In genomic region chr7:49882694-49883389, GRCm38 (mm10) we compare ENCODE assay signal across 10 mouse cellular contexts. TPM values are rescaled to one million over a fixed set of nuclear protein-coding genes. Genes with fewer than 3 reads are reported as not detected.
DNase-seq lines count a peak whose midpoint lies in the region; ATAC-seq and TF ChIP-seq lines count a peak whose summit lies in the region.
"Had no signal": no experiment of that assay in that cellular context is flagged by ENCODE, and none has a peak within 500 bp of the region (broad histone marks: within the 10 kb centered on the region; RNA-seq: fewer than 3 reads in every experiment).

No protein-coding gene starts in this region.

- TF ChIP-seq CTCF in brain, embryonic 14.5 days (IDR thresholded peaks at IDR 0.05; ENCODE audit: borderline replicate concordance, extremely low read depth, insufficient read depth, insufficient read length), result peak; percentile 39; the same call in 1 of the 2 replicates
- TF ChIP-seq CTCF in hindbrain, postnatal 0 days (IDR thresholded peaks at IDR 0.05; ENCODE audit: low read depth), result peak; percentile 48

- no peak overlapping the region for H3K9ac ChIP-seq in hindbrain, postnatal 0 days (replicated peaks; ENCODE audit: low read length)
- H3K9ac ChIP-seq in midbrain, embryonic 16.5 days (ENCODE audit: low read depth, low read length), result no peak overlapping the region
- H3K9ac ChIP-seq: liver, embryonic 15.5 days had no signal

- TF ChIP-seq POLR2A in brain, embryonic 14.5 days (IDR thresholded peaks at IDR 0.05; ENCODE audit: borderline replicate concordance, extremely low read depth, insufficient read depth, insufficient read length, poor library complexity, severe bottlenecking), result no peak

- no peaks in the 10 kb centered on the region for H3K9me3 ChIP-seq in hindbrain, postnatal 0 days (ENCODE audit: low read length)
- no peaks in the 10 kb centered on the region for H3K9me3 ChIP-seq in midbrain, embryonic 16.5 days (replicated peaks; ENCODE audit: control insufficient read depth, low read length, poor library complexity, severe bottlenecking)
- H3K9me3 ChIP-seq: liver, embryonic 15.5 days had no signal

- 11% methylated on average over 16 of the region's 16 CpGs for WGBS in hindbrain, postnatal 0 days
- WGBS in midbrain, embryonic 16.5 days, result 20% methylated on average over 16 of the region's 16 CpGs

- peak; percentile 6 for DNase-seq in kidney, adult 11 months
- DNase-seq in kidney, postnatal 25 days, result no peak
- peak; percentile 83 for DNase-seq in brain, embryonic 14.5 days (ENCODE audit: low read depth)
- peak; percentile 69 for DNase-seq in hindbrain, postnatal 0 days (ENCODE audit: low spot score)
- DNase-seq in layer of hippocampus, postnatal 36 days, result no peak
- DNase-seq in adrenal gland, postnatal 4 days (ENCODE audit: low spot score in 2 of 2), result no peak
- no peak for DNase-seq in thymus, postnatal 14 days
- DNase-seq: gastrocnemius, postnatal 36 days had no signal

- peaks cover 5% of the 10 kb centered on the region; the same call in 1 of the 2 replicates for H3K4me1 ChIP-seq in hindbrain, postnatal 0 days (ENCODE audit: insufficient read depth, low read length)
- H3K4me1 ChIP-seq in midbrain, embryonic 16.5 days (ENCODE audit: control insufficient read depth, insufficient read depth, low read length), result peaks cover 21% of the 10 kb centered on the region; the same call in 1 of the 2 replicates
- H3K4me1 ChIP-seq: liver, embryonic 15.5 days had no signal

- ATAC-seq in hindbrain, postnatal 0 days, result peak; percentile 63; the same call in 1 of the 2 replicates
- ATAC-seq in midbrain, embryonic 16.5 days, result peak; percentile 78

- H3K4me3 ChIP-seq in hindbrain, postnatal 0 days (ENCODE audit: low read length), result no peak overlapping the region
- no peak overlapping the region for H3K4me3 ChIP-seq in midbrain, embryonic 16.5 days (ENCODE audit: low read depth, low read length)
- H3K4me3 ChIP-seq: liver, embryonic 15.5 days had no signal

- H3K27me3 ChIP-seq in hindbrain, postnatal 0 days (ENCODE audit: insufficient read depth, low read length), result no peaks in the 10 kb centered on the region
- no peaks in the 10 kb centered on the region for H3K27me3 ChIP-seq in midbrain, embryonic 16.5 days (ENCODE audit: control insufficient read depth, insufficient read depth, low read depth, low read length)
- H3K27me3 ChIP-seq: liver, embryonic 15.5 days had no signal

- 0 out of 2 replicates have a peak overlapping the region, but pooled peaks have one; percentile 26 for H3K4me2 ChIP-seq in hindbrain, postnatal 0 days (ENCODE audit: low read depth, low read length)
- H3K4me2 ChIP-seq in midbrain, embryonic 16.5 days (ENCODE audit: low read length), result peak overlapping the region; percentile 8; the same call in 1 of the 2 replicates
- H3K4me2 ChIP-seq: liver, embryonic 15.5 days had no signal

- peak overlapping the region; percentile 61; the same call in 1 of the 2 replicates for H3K27ac ChIP-seq in hindbrain, postnatal 0 days
- peak overlapping the region; percentile 69 for H3K27ac ChIP-seq in midbrain, embryonic 16.5 days (ENCODE audit: low read length)
- H3K27ac ChIP-seq: liver, embryonic 15.5 days had no signal

- no peaks in the 10 kb centered on the region for H3K36me3 ChIP-seq in hindbrain, postnatal 0 days (ENCODE audit: insufficient read depth, low read length)
- no peaks in the 10 kb centered on the region for H3K36me3 ChIP-seq in midbrain, embryonic 16.5 days (ENCODE audit: control insufficient read depth, insufficient read depth, low read length)
- H3K36me3 ChIP-seq: liver, embryonic 15.5 days had no signal

RNA-seq across cellular contexts. Expression of gene Slc6a5, which starts 27.1 kb away (rescaled TPM):
- 2.2 and 10.4 TPM in 2 replicates for polyA plus RNA-seq in brain, embryonic 14.5 days (2012; rRNA removed)
- total RNA-seq in hindbrain, postnatal 0 days (2014; rRNA removed), result 49.6 and 57.2 TPM in 2 replicates
- 9.8 and 10.9 TPM in 2 replicates for polyA plus RNA-seq in hindbrain, postnatal 0 days (2015; fragmentation: Nextera tagmentation; extraction: Ambion mirVana)
- 0.40 and 0.45 TPM in 2 replicates for polyA plus RNA-seq in midbrain, embryonic 16.5 days (2015; fragmentation: Nextera tagmentation; extraction: Ambion mirVana)
- total RNA-seq in layer of hippocampus, postnatal 36 days (2021), result under 1 TPM in 1 of 2 experiments, not detected in 1; 0.05 TPM
- under 1 TPM; 0.17 to 0.42 TPM for total RNA-seq in adrenal gland, postnatal 4 days (2021)
- total RNA-seq: gastrocnemius, postnatal 36 days had no signal
- polyA plus RNA-seq: liver, embryonic 15.5 days had no signal

Comparison
In these comparisons a context has a peak if more than half of its experiments do, and no peak if none do; other contexts are left out.
1. DNase-seq: peak in kidney, adult 11 months (single experiment), brain, embryonic 14.5 days (single experiment) and hindbrain, postnatal 0 days (single experiment); none in kidney, postnatal 25 days (0 of 2), layer of hippocampus, postnatal 36 days (0 of 2), adrenal gland, postnatal 4 days (0 of 2) and thymus, postnatal 14 days (single experiment).
2. RNA of gene Slc6a5, which starts 27.1 kb away (total RNA-seq): 49.6 to 57.2 TPM in hindbrain, postnatal 0 days; 0.17 to 0.42 TPM in adrenal gland, postnatal 4 days and 0.05 TPM in layer of hippocampus, postnatal 36 days; every median in the first group is over 10 times any median in the second.